Mouse (Mus musculus) kidney, adult 2 months (tissue): Measurements from ENCODE around the gene Per1. TPM values are rescaled to one million over a fixed set of nuclear protein-coding genes. Genes with fewer than 3 reads are reported as not detected.

ENCODE experiments used
- DNase-seq: peaks from one replicate; pipeline ENCODE4 v3.0.0; 2021
- H3K27ac ChIP-seq: fragments of 200-500 bp; 2 replicates; pipeline ENCODE4 v1.5.1; 2012; ENCODE audit warnings: low read depth, low read length, control low read depth, inconsistent platforms; ENCODE audit not compliant: insufficient read depth
- H3K27me3 ChIP-seq: fragments of 200-500 bp; replicated peaks from 2 replicates; pipeline ENCODE4 v1.6.1; 2012; ENCODE audit warnings: mild to moderate bottlenecking, moderate library complexity, low read length, inconsistent platforms; ENCODE audit not compliant: control insufficient read depth, insufficient read depth
- H3K36me3 ChIP-seq: fragments of 200-500 bp; 2 replicates; pipeline ENCODE4 v1.6.1; 2012; ENCODE audit warnings: mild to moderate bottlenecking, moderate library complexity, low read length, inconsistent platforms; ENCODE audit not compliant: control insufficient read depth, insufficient read depth
- H3K4me1 ChIP-seq: fragments of 200-500 bp; 2 replicates; pipeline ENCODE4 v1.6.1; 2011; ENCODE audit warnings: low read length; ENCODE audit not compliant: control insufficient read depth, insufficient read depth
- H3K4me3 ChIP-seq: fragments of 200-500 bp; 2 replicates; pipeline ENCODE4 v1.5.1; 2011; ENCODE audit warnings: mild to moderate bottlenecking, low read depth, low read length, control low read depth; ENCODE audit not compliant: insufficient read depth
- CTCF ChIP-seq: fragments of 200-500 bp; conservative IDR thresholded peaks from 2 replicates; pipeline ENCODE4 v1.5.1; 2011; ENCODE audit warnings: low read depth, mild to moderate bottlenecking, control low read depth, low read length, moderate library complexity, mixed read lengths; ENCODE audit not compliant: insufficient read depth, insufficient read length
- POLR2A ChIP-seq: fragments of 200-500 bp; IDR thresholded peaks from one replicate; pipeline ENCODE4 v1.6.1; 2011; ENCODE audit warnings: low read depth, low read length, control low read depth
- WGBS: fragments of 180-500 bp; shearing (Covaris S2); methylation state at CpG from one replicate; pipeline ENCODE4 v1.1.7; 2018; 5-methylcytosine and 5-hydroxymethylcytosine counted together
- polyA plus RNA-seq: library from polyadenylated mRNA; depleted of rRNA; stranded (reverse); fragments of >200 nt; gene quantifications from 2 replicates; pipeline ENCODE4 v1.2.3, GENCODE M21; 2012

Per1 gene
- polyA plus RNA-seq, 1 experiment: 13.5 TPM

- H3K27ac ChIP-seq: peak overlapping the region; percentile 99
- peaks cover 7% of the 10 kb centered on the region for H3K36me3 ChIP-seq
- TF ChIP-seq CTCF (no peak), POLR2A (peak; percentile 12)
- 7% methylated on average over 9 of the region's 9 CpGs for WGBS
- no peaks in the 10 kb centered on the region for H3K27me3 ChIP-seq
- peaks cover 26% of the 10 kb centered on the region for H3K4me1 ChIP-seq
- DNase-seq: no peak
- peak overlapping the region; percentile 91 for H3K4me3 ChIP-seq
These were observed 1.5 kb downstream of the Per1 start for GRCm38 (mm10) chr11:69096360-69096986.

- H3K27ac ChIP-seq: peak overlapping the region; percentile 99
- peak overlapping the region; percentile 50 for H3K4me3 ChIP-seq
- peaks cover 14% of the 10 kb centered on the region for H3K36me3 ChIP-seq
- no peak for TF ChIP-seq CTCF
- peak; percentile 50 for TF ChIP-seq POLR2A
- peak; percentile 100 for DNase-seq
- no peaks in the 10 kb centered on the region for H3K27me3 ChIP-seq
- 1% methylated on average over 29 of the region's 29 CpGs for whole genome bisulfite sequencing
- peaks cover 26% of the 10 kb centered on the region for H3K4me1 ChIP-seq
These were observed 2.2 kb downstream of the Per1 start for GRCm38 (mm10) chr11:69096987-69097900.

- peak overlapping the region; percentile 99 for H3K27ac ChIP-seq
- no peaks in the 10 kb centered on the region for H3K27me3 ChIP-seq
- H3K4me1 ChIP-seq: peaks cover 21% of the 10 kb centered on the region
- 11% methylated on average over 8 of the region's 8 CpGs for whole genome bisulfite sequencing
- peaks cover 16% of the 10 kb centered on the region for H3K36me3 ChIP-seq
- no peak for TF ChIP-seq CTCF
- no peak for TF ChIP-seq POLR2A
- H3K4me3 ChIP-seq: peak overlapping the region; percentile 17; the same call in 1 of the 2 replicates
- DNase-seq: no peak
These were observed 3.2 kb downstream of the Per1 start for GRCm38 (mm10) chr11:69098039-69098761.

- TF ChIP-seq CTCF: no peak
- TF ChIP-seq POLR2A: peak; percentile 21
- Histone ChIP-seq H3K27me3 (no peaks in the 10 kb centered on the region), H3K4me3 (peak overlapping the region; percentile 84), H3K4me1 (peaks cover 21% of the 10 kb centered on the region), H3K27ac (peak overlapping the region; percentile 99), H3K36me3 (peaks cover 17% of the 10 kb centered on the region)
- WGBS: under 1% methylated on average over 19 of the region's 19 CpGs
- peak; percentile 99 for DNase-seq
These were observed 3.7 kb downstream of the Per1 start for GRCm38 (mm10) chr11:69098762-69099091.

GRCm38 (mm10) chr11:69099177-69099914, 4.3 kb downstream of the Per1 start:
- no peak for TF ChIP-seq CTCF
- TF ChIP-seq POLR2A: peak; percentile 27
- peak; percentile 88 for DNase-seq
- peaks cover 17% of the 10 kb centered on the region for H3K36me3 ChIP-seq
- peaks cover 20% of the 10 kb centered on the region for H3K4me1 ChIP-seq
- peak overlapping the region; percentile 84 for H3K4me3 ChIP-seq
- no peaks in the 10 kb centered on the region for H3K27me3 ChIP-seq
- peak overlapping the region; percentile 99 for H3K27ac ChIP-seq
- WGBS: under 1% methylated on average over 22 of the region's 22 CpGs

- H3K4me3 ChIP-seq: peak overlapping the region; percentile 84
- no peaks in the 10 kb centered on the region for H3K27me3 ChIP-seq
- under 1% methylated on average over 23 of the region's 23 CpGs for WGBS
- peaks cover 18% of the 10 kb centered on the region for H3K4me1 ChIP-seq
- H3K36me3 ChIP-seq: peaks cover 19% of the 10 kb centered on the region
- peak overlapping the region; percentile 99 for H3K27ac ChIP-seq
- peak; percentile 96 for DNase-seq
- TF ChIP-seq CTCF (no peak), POLR2A (no peak)
These were observed 4.9 kb downstream of the Per1 start for GRCm38 (mm10) chr11:69099915-69100345.
